Mouse (Mus musculus): Measurements from ENCODE around the gene Cryzl1. TPM values are rescaled to one million over a fixed set of nuclear protein-coding genes. Genes with fewer than 3 reads are reported as not detected.
A peak's percentile ranks its signal among the peaks of the same experiment; 100 is the strongest.

The Cryzl1 gene
- total and polyA plus RNA-seq, 2 experiments from 2014 or later = 6.6 to 51.8 TPM

DNA sequence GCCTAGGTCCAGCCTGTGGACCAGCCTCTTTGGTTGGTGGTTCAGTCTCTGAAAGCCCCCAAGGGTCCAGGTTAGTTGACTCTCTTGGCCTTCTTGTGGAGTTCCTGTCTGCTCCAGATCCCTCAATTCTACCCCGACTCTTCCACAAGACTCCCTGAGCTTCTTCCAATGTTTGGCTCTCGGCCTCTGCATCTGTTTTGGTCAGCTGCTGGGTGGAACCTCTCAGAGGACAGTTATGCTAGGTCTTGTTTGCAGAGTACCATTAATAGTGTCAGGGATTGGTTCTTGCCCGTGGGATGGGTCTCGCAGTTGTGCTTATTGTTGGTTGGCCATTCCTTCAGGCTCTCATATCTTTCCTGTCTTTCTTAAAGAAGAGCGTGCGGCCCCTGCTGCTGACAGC, 39.8 kb upstream of the Cryzl1 start:
- no peak for DNase-seq (ENCODE audit: low spot score)
- no peak for TF ChIP-seq CTCF (IDR thresholded peaks at IDR 0.05; ENCODE audit: low read depth)
- no peak for TF ChIP-seq EP300 (IDR thresholded peaks at IDR 0.05; ENCODE audit: low read depth)
- ATAC-seq (ENCODE audit: insufficient read depth, low read depth) = no peak

DNA sequence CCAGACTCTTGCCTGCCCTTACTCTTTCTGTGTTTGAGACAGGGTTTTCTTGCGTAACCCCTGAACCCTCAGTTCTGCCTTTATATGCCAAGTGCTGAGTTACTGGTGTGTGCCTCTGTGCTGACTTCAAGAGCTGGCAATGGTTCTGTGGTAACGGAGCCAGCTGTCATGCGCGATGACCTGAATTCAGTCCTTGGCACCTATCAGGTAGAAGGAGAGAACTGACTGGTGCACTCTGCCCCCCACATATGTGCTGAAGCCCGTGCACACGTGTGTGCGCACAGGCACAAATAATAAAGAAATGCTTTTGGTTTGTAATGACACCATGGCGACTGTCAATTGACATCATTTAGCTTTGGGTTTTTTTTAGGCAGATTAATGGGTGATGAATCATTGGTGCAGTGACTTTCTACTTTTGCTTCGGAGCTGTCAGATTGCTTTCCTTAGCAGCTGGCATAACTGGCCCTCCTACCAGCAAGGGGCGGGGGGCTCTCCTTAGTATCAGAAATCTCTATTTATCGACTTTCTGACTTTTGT, 38.5 kb upstream of the Cryzl1 start:
- no peak overlapping the region for H3K4me3 ChIP-seq (ENCODE audit: low read depth, low read length)
- no peaks in the 10 kb centered on the region for H3K36me3 ChIP-seq (replicated peaks; ENCODE audit: control insufficient read depth, insufficient read depth, low read length)
- 72% methylated on average over 11 of the region's 11 CpGs for WGBS
- H3K4me2 ChIP-seq (ENCODE audit: low read depth, low read length) = no peak overlapping the region
- H3K9me3 ChIP-seq (replicated peaks; ENCODE audit: control insufficient read depth, low read length) = no peaks in the 10 kb centered on the region
- TF ChIP-seq CTCF (IDR thresholded peaks at IDR 0.05; ENCODE audit: low read depth) (no peak), EP300 (IDR thresholded peaks at IDR 0.05; ENCODE audit: low read depth) (no peak)
- peak overlapping the region; percentile 47 for H3K27ac ChIP-seq (ENCODE audit: low read depth)
- DNase-seq (ENCODE audit: low spot score) = no peak
- no peak overlapping the region for H3K9ac ChIP-seq (replicated peaks; ENCODE audit: low read depth, low read length)
- no peaks in the 10 kb centered on the region for H3K27me3 ChIP-seq (ENCODE audit: control insufficient read depth, insufficient read depth, low read length)
- ATAC-seq (ENCODE audit: insufficient read depth, low read depth) = no peak
- H3K4me1 ChIP-seq (ENCODE audit: control insufficient read depth, insufficient read depth) = peaks cover 30% of the 10 kb centered on the region

More for the DNA sequence above, 39.8 kb upstream of the Cryzl1 start:
- Histone ChIP-seq H3K4me3 (ENCODE audit: low read depth, low read length) (no peak overlapping the region), H3K36me3 (replicated peaks; ENCODE audit: control insufficient read depth, insufficient read depth, low read length) (no peaks in the 10 kb centered on the region), H3K9me3 (replicated peaks; ENCODE audit: control insufficient read depth, low read length) (no peaks in the 10 kb centered on the region), H3K4me2 (ENCODE audit: low read depth, low read length) (no peak overlapping the region), H3K9ac (replicated peaks; ENCODE audit: low read depth, low read length) (no peak overlapping the region), H3K27me3 (ENCODE audit: control insufficient read depth, insufficient read depth, low read length) (no peaks in the 10 kb centered on the region), H3K27ac (ENCODE audit: low read depth) (no peak overlapping the region), H3K4me1 (ENCODE audit: control insufficient read depth, insufficient read depth) (peaks cover 26% of the 10 kb centered on the region)
- whole genome bisulfite sequencing = 93% methylated on average over 6 of the region's 6 CpGs

DNA sequence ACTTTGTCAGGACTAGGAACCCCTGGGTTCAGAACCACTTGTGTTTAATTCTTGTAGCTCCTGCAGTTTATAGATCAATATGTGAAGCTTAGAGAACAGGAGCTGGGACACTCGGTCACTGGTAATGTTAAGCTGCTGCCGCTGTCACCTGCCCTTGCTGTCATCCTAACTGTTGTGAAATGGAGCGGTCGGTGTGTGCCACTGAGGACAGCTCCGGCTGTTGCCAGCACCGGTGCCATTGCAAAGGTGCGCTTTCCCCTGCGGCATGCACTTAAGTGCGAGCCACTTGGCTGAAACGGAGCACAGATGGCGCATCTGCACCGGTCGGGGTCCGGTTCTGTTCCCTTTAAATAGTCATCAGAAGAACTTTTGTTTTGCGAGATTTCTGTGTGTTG, 37.0 kb upstream of the Cryzl1 start:
- ATAC-seq (ENCODE audit: insufficient read depth, low read depth) = no peak
- no peak for DNase-seq (ENCODE audit: low spot score)
- no peak overlapping the region for H3K4me2 ChIP-seq (ENCODE audit: low read depth, low read length)
- no peak overlapping the region for H3K9ac ChIP-seq (replicated peaks; ENCODE audit: low read depth, low read length)
- no peaks in the 10 kb centered on the region for H3K9me3 ChIP-seq (replicated peaks; ENCODE audit: control insufficient read depth, low read length)
- peaks cover 31% of the 10 kb centered on the region for H3K4me1 ChIP-seq (ENCODE audit: control insufficient read depth, insufficient read depth)
- H3K4me3 ChIP-seq (ENCODE audit: low read depth, low read length) = no peak overlapping the region
- TF ChIP-seq EP300 (IDR thresholded peaks at IDR 0.05; ENCODE audit: low read depth) (no peak), CTCF (IDR thresholded peaks at IDR 0.05; ENCODE audit: low read depth) (no peak)
- WGBS = 86% methylated on average over 15 of the region's 15 CpGs
- H3K27ac ChIP-seq (ENCODE audit: low read depth) = no peak overlapping the region
- no peaks in the 10 kb centered on the region for H3K36me3 ChIP-seq (replicated peaks; ENCODE audit: control insufficient read depth, insufficient read depth, low read length)
- H3K27me3 ChIP-seq (ENCODE audit: control insufficient read depth, insufficient read depth, low read length) = no peaks in the 10 kb centered on the region

DNA sequence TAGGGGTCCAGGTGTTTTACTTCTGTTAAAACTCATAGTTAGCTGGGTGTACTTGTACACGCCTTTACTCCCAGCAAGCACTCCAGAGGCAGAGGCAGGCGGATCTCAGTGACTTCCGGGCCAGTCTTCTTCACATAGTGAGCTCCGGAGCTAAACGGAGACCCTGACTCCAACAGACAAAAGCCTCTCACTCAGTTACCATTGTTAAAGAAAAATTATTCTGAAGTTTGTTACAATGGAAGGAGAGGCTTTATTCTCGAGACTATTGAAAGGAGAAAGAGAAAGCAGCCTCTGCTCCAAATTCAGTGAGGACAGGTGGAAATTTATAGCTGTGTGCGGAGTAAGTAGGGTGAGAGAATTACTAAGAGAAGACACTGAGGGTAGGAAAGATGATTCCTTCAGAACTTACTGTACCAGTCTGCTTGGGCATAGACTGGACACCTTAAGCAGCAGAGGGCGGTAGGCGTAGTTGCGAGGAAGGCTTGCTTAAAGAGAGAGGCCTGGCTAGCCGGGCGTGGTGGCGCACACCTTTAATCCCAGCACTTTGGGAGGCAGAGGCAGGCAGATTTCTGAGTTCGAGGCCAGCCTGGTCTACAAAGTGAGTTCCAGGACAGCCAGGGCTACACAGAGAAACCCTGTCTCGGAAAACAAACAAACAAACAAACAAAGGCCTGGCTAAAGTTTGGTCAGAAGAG, 36.5 kb upstream of the Cryzl1 start:
- TF ChIP-seq EP300 (IDR thresholded peaks at IDR 0.05; ENCODE audit: low read depth) (no peak), CTCF (IDR thresholded peaks at IDR 0.05; ENCODE audit: low read depth) (no peak)
- Histone ChIP-seq H3K27me3 (ENCODE audit: control insufficient read depth, insufficient read depth, low read length) (no peaks in the 10 kb centered on the region), H3K4me3 (ENCODE audit: low read depth, low read length) (no peak overlapping the region), H3K4me1 (ENCODE audit: control insufficient read depth, insufficient read depth) (peaks cover 29% of the 10 kb centered on the region), H3K4me2 (ENCODE audit: low read depth, low read length) (no peak overlapping the region), H3K27ac (ENCODE audit: low read depth) (no peak overlapping the region), H3K36me3 (replicated peaks; ENCODE audit: control insufficient read depth, insufficient read depth, low read length) (no peaks in the 10 kb centered on the region), H3K9ac (replicated peaks; ENCODE audit: low read depth, low read length) (no peak overlapping the region), H3K9me3 (replicated peaks; ENCODE audit: control insufficient read depth, low read length) (no peaks in the 10 kb centered on the region)
- WGBS = 92% methylated on average over 15 of the region's 15 CpGs
- no peak for DNase-seq (ENCODE audit: low spot score)
- no peak for ATAC-seq (ENCODE audit: insufficient read depth, low read depth)

DNA sequence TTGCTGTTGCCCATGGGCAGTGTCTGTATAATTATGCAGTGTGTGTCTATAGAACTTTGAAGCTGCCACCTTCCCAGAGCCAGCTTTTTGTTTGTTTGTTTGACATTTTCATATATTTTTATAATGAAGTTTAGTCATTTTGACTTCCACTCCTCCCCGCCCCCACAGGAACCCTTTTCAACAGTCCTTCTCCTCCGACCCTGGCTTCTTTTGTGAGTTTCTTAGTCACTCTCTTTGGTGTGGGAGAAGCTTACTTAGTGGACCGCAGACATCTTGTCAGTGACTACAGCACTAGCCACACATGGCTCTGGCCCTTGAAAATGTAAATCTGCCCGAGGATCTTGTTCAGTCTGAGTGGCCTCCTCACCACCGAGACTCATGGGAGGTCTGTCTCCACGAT, 35.6 kb upstream of the Cryzl1 start:
- WGBS = 49% methylated on average over 6 of the region's 6 CpGs
- Histone ChIP-seq H3K27ac (ENCODE audit: low read depth) (no peak overlapping the region), H3K4me3 (ENCODE audit: low read depth, low read length) (no peak overlapping the region), H3K4me2 (ENCODE audit: low read depth, low read length) (no peak overlapping the region), H3K27me3 (ENCODE audit: control insufficient read depth, insufficient read depth, low read length) (no peaks in the 10 kb centered on the region), H3K9me3 (replicated peaks; ENCODE audit: control insufficient read depth, low read length) (no peaks in the 10 kb centered on the region), H3K4me1 (ENCODE audit: control insufficient read depth, insufficient read depth) (peaks cover 29% of the 10 kb centered on the region), H3K9ac (replicated peaks; ENCODE audit: low read depth, low read length) (no peak overlapping the region), H3K36me3 (replicated peaks; ENCODE audit: control insufficient read depth, insufficient read depth, low read length) (no peaks in the 10 kb centered on the region)
- TF ChIP-seq EP300 (IDR thresholded peaks at IDR 0.05; ENCODE audit: low read depth) (no peak), CTCF (IDR thresholded peaks at IDR 0.05; ENCODE audit: low read depth) (no peak)
- ATAC-seq (ENCODE audit: insufficient read depth, low read depth) (no peak), DNase-seq (ENCODE audit: low spot score) (no peak)

DNA sequence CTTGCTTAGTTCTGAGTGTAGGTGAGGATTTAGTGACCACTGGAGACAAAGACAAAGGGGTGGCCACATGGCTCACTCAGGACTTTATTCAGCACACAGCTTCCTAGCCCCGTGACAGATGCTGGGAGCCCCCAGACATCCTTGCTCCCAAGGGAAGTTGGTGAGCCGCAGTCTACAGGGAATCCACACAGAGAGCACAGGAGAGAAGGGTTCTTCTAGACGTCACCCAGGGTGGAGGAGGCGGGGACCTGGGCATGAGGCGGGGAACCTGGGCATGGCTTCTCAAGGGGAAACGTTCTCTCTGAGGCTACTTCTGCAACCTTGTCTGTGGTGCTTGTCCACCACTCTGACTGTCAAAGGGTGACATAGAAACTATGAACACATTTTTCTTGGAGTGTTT, 35.2 kb upstream of the Cryzl1 start:
- Histone ChIP-seq H3K36me3 (replicated peaks; ENCODE audit: control insufficient read depth, insufficient read depth, low read length) (no peaks in the 10 kb centered on the region), H3K9ac (replicated peaks; ENCODE audit: low read depth, low read length) (no peak overlapping the region), H3K4me1 (ENCODE audit: control insufficient read depth, insufficient read depth) (peaks cover 29% of the 10 kb centered on the region), H3K27me3 (ENCODE audit: control insufficient read depth, insufficient read depth, low read length) (no peaks in the 10 kb centered on the region), H3K4me3 (ENCODE audit: low read depth, low read length) (no peak overlapping the region), H3K9me3 (replicated peaks; ENCODE audit: control insufficient read depth, low read length) (no peaks in the 10 kb centered on the region), H3K27ac (ENCODE audit: low read depth) (no peak overlapping the region), H3K4me2 (ENCODE audit: low read depth, low read length) (no peak overlapping the region)
- TF ChIP-seq EP300 (IDR thresholded peaks at IDR 0.05; ENCODE audit: low read depth) (no peak), CTCF (IDR thresholded peaks at IDR 0.05; ENCODE audit: low read depth) (no peak)
- DNase-seq (ENCODE audit: low spot score) (no peak), ATAC-seq (ENCODE audit: insufficient read depth, low read depth) (no peak)
- 59% methylated on average over 6 of the region's 6 CpGs for WGBS

Data from heart, postnatal 0 days (tissue).